Mouse (Mus musculus): ENCODE measurements around the gene Fkbp8. TPM values are rescaled to one million over a fixed set of nuclear protein-coding genes. Genes with fewer than 3 reads are reported as not detected.
"Not testable (repeated sequence)": the region's sequence is repeated elsewhere in the genome, so short reads cannot be mapped to it uniquely, and the experiment has no call there.

Gene Fkbp8
- polyA plus RNA-seq, 1 experiment from 2014 or later, result 300 TPM

- 52% methylated on average over 5 of the region's 5 CpGs for WGBS
- H3K36me3 ChIP-seq (ENCODE audit: control insufficient read depth, insufficient read depth, low read length), result peaks cover 18% of the 10 kb centered on the region
- H3K4me3 ChIP-seq (ENCODE audit: low read length), result peak overlapping the region; percentile 78
- ATAC-seq (ENCODE audit: low read depth), result no peak
- H3K4me1 ChIP-seq (replicated peaks; ENCODE audit: control insufficient read depth, insufficient read depth, low read length), result peaks cover 47% of the 10 kb centered on the region
- H3K4me2 ChIP-seq (ENCODE audit: low read depth, low read length), result peak overlapping the region; percentile 88
- H3K27me3 ChIP-seq (ENCODE audit: control insufficient read depth, insufficient read depth, low read depth, low read length), result peaks cover 6% of the 10 kb centered on the region; the same call in 1 of the 2 replicates
- no peak overlapping the region for H3K27ac ChIP-seq (ENCODE audit: low read length)
- H3K9ac ChIP-seq (ENCODE audit: low read length), result no peak overlapping the region
- H3K9me3 ChIP-seq (ENCODE audit: control insufficient read depth, low read length), result no peaks in the 10 kb centered on the region
Observed at GRCm38 (mm10) chr8:70507027-70507393, 20.5 kb upstream of the Fkbp8 start.

DNA sequence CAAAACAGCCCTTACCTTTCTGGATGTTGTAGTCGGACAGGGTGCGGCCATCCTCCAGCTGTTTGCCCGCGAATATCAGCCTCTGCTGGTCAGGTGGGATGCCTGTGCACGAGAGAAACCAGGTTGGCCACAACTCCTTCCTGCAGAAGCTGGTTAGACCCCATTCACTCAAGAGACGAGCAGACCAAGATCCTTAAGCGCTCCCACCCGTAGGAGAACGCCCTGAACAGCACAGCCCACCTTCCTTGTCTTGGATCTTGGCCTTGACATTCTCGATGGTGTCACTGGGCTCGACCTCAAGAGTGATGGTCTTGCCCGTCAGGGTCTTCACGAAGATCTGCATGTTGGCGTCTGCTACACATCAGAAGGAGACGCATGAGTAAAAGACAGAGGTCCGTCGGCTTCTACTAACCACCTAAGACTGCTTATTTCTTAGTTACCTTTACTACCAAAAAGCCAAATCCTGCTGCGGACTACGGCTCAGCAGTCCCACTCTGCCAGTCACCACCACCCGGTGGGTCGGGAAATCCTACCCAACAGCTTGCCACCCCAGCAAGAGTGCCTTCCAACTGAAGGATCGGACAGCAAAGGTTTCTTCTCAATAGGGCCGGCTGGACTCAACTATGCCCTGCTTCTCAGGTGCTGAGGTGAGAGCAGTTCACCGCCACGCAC lies 18.1 kb upstream of the Fkbp8 start:
- H3K9ac ChIP-seq (ENCODE audit: low read length), result peak overlapping the region; percentile 97
- peak overlapping the region; percentile 96 for H3K4me3 ChIP-seq (ENCODE audit: low read length)
- peaks cover 19% of the 10 kb centered on the region for H3K36me3 ChIP-seq (ENCODE audit: control insufficient read depth, insufficient read depth, low read length)
- peaks cover 40% of the 10 kb centered on the region for H3K4me1 ChIP-seq (replicated peaks; ENCODE audit: control insufficient read depth, insufficient read depth, low read length)
- no peaks in the 10 kb centered on the region for H3K27me3 ChIP-seq (ENCODE audit: control insufficient read depth, insufficient read depth, low read depth, low read length)
- peak overlapping the region; percentile 97 for H3K4me2 ChIP-seq (ENCODE audit: low read depth, low read length)
- H3K27ac ChIP-seq (ENCODE audit: low read length), result peak overlapping the region; percentile 94
- ATAC-seq (ENCODE audit: low read depth), result no peak
- 5% methylated on average over 25 of the region's 25 CpGs for WGBS
- no peaks in the 10 kb centered on the region for H3K9me3 ChIP-seq (ENCODE audit: control insufficient read depth, low read length)

- Histone ChIP-seq H3K27me3 (ENCODE audit: control insufficient read depth, insufficient read depth, low read depth, low read length) (no peaks in the 10 kb centered on the region), H3K9me3 (ENCODE audit: control insufficient read depth, low read length) (no peaks in the 10 kb centered on the region), H3K36me3 (ENCODE audit: control insufficient read depth, insufficient read depth, low read length) (peaks cover 15% of the 10 kb centered on the region), H3K9ac (ENCODE audit: low read length) (peak within 1 kb of the TSS; percentile 97), H3K4me3 (ENCODE audit: low read length) (peak within 1 kb of the TSS; percentile 96), H3K4me1 (replicated peaks; ENCODE audit: control insufficient read depth, insufficient read depth, low read length) (peaks cover 31% of the 10 kb centered on the region), H3K4me2 (ENCODE audit: low read depth, low read length) (peak within 1 kb of the TSS; percentile 97), H3K27ac (ENCODE audit: low read length) (peak within 1 kb of the TSS; percentile 94)
- WGBS, result 1% methylated on average over 72 of the region's 74 CpGs
- peak; percentile 86 for ATAC-seq (ENCODE audit: low read depth)
Observed at GRCm38 (mm10) chr8:70510228-70510915, 17.2 kb upstream of the Fkbp8 start, which contains the start of gene Uba52. Uba52 (minus strand) TSS chr8:70510801.

GRCm38 (mm10) chr8:70511174-70511573 lies 16.4 kb upstream of the Fkbp8 start:
- whole genome bisulfite sequencing, result 73% methylated on average over 6 of the region's 6 CpGs
- not testable (repeated sequence) for H3K9me3 ChIP-seq (ENCODE audit: control insufficient read depth, low read length); H3K27me3 ChIP-seq (ENCODE audit: control insufficient read depth, insufficient read depth, low read depth, low read length); ATAC-seq (ENCODE audit: low read depth)
- Histone ChIP-seq H3K9ac (ENCODE audit: low read length) (peak overlapping the region; percentile 97), H3K4me3 (ENCODE audit: low read length) (peak overlapping the region; percentile 96), H3K27ac (ENCODE audit: low read length) (peak overlapping the region; percentile 20; the same call in 1 of the 2 replicates), H3K4me2 (ENCODE audit: low read depth, low read length) (peak overlapping the region; percentile 97), H3K36me3 (ENCODE audit: control insufficient read depth, insufficient read depth, low read length) (peaks cover 15% of the 10 kb centered on the region), H3K4me1 (replicated peaks; ENCODE audit: control insufficient read depth, insufficient read depth, low read length) (peaks cover 24% of the 10 kb centered on the region)

- peaks cover 24% of the 10 kb centered on the region for H3K4me1 ChIP-seq (replicated peaks; ENCODE audit: control insufficient read depth, insufficient read depth, low read length)
- no peak overlapping the region for H3K27ac ChIP-seq (ENCODE audit: low read length)
- no peak overlapping the region for H3K4me2 ChIP-seq (ENCODE audit: low read depth, low read length)
- no peaks in the 10 kb centered on the region for H3K9me3 ChIP-seq (ENCODE audit: control insufficient read depth, low read length)
- WGBS, result 91% methylated on average over 2 of the region's 2 CpGs
- no peak overlapping the region for H3K4me3 ChIP-seq (ENCODE audit: low read length)
- ATAC-seq (ENCODE audit: low read depth), result no peak
- no peaks in the 10 kb centered on the region for H3K27me3 ChIP-seq (ENCODE audit: control insufficient read depth, insufficient read depth, low read depth, low read length)
- no peak overlapping the region for H3K9ac ChIP-seq (ENCODE audit: low read length)
- H3K36me3 ChIP-seq (ENCODE audit: control insufficient read depth, insufficient read depth, low read length), result peaks cover 20% of the 10 kb centered on the region
Observed at GRCm38 (mm10) chr8:70511770-70512169, 15.8 kb upstream of the Fkbp8 start.

DNA sequence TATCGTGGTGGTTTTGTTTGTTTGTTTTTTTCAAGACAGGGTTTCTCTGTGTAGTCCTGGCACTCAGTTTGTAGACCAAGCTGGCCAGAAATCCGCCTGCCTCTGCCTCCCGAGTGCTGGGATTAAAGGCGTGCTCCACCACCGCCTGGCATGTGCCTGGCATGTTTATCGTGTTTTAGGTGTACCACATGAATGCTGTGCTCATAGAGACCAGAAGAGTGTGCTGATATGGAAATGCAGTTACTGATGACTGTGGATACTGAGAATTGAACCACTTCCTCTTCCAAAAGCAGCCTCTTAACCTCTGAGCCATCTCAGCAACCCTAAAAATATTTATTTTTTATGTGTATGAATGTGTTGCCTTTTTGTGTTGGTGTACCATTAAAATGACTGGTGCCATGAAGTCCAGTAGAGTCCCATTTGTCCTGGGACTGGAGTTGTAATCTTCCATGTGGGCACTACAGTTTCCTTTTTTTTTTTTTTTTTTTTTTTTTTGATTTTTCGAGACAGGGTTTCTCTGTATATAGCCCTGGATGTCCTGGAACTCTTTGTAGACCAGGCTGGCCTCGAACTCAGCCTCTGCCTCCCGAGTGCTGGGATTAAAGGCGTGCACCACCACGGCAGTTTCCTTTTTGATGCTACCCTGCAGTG lies 15.1 kb upstream of the Fkbp8 start:
- H3K27me3 ChIP-seq (ENCODE audit: control insufficient read depth, insufficient read depth, low read depth, low read length), result no peaks in the 10 kb centered on the region
- H3K4me1 ChIP-seq (replicated peaks; ENCODE audit: control insufficient read depth, insufficient read depth, low read length), result peaks cover 24% of the 10 kb centered on the region
- no peaks in the 10 kb centered on the region for H3K9me3 ChIP-seq (ENCODE audit: control insufficient read depth, low read length)
- 88% methylated on average over 11 of the region's 11 CpGs for whole genome bisulfite sequencing
- H3K27ac ChIP-seq (ENCODE audit: low read length), result no peak overlapping the region
- no peak overlapping the region for H3K4me2 ChIP-seq (ENCODE audit: low read depth, low read length)
- peaks cover 20% of the 10 kb centered on the region for H3K36me3 ChIP-seq (ENCODE audit: control insufficient read depth, insufficient read depth, low read length)
- no peak for ATAC-seq (ENCODE audit: low read depth)
- no peak overlapping the region; the same call in 1 of the 2 replicates for H3K9ac ChIP-seq (ENCODE audit: low read length)
- H3K4me3 ChIP-seq (ENCODE audit: low read length), result no peak overlapping the region

DNA sequence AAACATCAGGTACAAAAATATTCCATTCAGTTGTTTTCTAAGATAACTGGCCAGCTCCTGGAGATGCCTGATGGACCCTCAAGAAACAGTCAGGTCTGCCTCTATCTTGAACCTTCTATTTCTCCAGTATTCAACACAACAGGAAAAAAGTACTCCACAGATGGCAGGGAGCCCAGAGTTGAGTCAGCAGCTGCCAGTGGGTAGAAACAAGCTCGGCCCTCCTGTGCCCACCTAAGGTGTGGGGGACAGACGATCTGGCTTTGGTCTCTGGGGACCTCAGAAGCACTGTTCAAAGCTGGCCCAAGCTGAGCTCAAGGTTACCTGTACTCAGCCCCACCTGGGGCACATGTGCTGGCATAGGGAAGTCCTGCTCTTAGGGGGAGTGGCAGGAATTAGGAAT lies 14.1 kb upstream of the Fkbp8 start:
- H3K4me1 ChIP-seq (replicated peaks; ENCODE audit: control insufficient read depth, insufficient read depth, low read length), result peaks cover 24% of the 10 kb centered on the region
- no peak overlapping the region; the same call in none of the 2 replicates for H3K27ac ChIP-seq (ENCODE audit: low read length)
- no peak for ATAC-seq (ENCODE audit: low read depth)
- no peak overlapping the region for H3K4me2 ChIP-seq (ENCODE audit: low read depth, low read length)
- H3K9me3 ChIP-seq (ENCODE audit: control insufficient read depth, low read length), result no peaks in the 10 kb centered on the region
- 44% methylated on average over 2 of the region's 2 CpGs for WGBS
- H3K4me3 ChIP-seq (ENCODE audit: low read length), result no peak overlapping the region
- peaks cover 13% of the 10 kb centered on the region for H3K36me3 ChIP-seq (ENCODE audit: control insufficient read depth, insufficient read depth, low read length)
- H3K9ac ChIP-seq (ENCODE audit: low read length), result no peak overlapping the region
- H3K27me3 ChIP-seq (ENCODE audit: control insufficient read depth, insufficient read depth, low read depth, low read length), result no peaks in the 10 kb centered on the region

DNA sequence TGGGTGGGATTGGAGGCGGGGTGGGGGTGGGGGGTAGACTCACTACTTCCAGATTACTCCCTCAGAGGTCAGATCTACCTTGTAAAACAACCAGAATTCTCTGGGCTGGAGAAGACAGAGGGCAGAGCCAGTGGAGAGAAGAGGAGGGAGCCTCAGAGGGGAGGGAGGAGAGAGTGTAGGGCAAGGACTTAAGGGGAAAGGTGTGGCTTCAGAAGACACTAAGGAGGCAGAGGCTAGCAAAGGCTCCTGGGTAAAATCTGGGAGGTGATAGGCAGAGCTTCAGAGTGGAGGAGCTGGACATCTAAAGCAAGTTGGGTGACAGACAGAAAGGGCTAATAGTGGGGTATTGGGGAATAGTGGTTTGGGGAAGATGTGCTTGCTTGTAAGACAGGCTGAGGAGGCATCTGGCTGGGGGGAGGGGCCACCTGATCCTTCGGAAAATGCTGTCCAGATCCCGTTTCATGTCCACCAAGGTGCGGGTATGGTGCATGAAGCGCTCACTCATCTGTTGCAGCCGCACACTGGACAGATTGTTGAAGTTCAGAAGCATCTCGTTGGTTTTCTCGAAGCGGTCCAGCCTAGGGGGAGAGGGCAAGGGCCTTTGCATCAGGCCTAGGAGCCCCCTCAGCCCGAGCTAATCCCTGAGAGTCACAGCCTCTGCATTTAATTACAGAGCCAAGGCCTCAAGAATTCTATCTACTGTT lies 9.4 kb upstream of the Fkbp8 start:
- no peak for ATAC-seq (ENCODE audit: low read depth)
- WGBS, result 79% methylated on average over 10 of the region's 10 CpGs
- no peak overlapping the region for H3K27ac ChIP-seq (ENCODE audit: low read length)

DNA sequence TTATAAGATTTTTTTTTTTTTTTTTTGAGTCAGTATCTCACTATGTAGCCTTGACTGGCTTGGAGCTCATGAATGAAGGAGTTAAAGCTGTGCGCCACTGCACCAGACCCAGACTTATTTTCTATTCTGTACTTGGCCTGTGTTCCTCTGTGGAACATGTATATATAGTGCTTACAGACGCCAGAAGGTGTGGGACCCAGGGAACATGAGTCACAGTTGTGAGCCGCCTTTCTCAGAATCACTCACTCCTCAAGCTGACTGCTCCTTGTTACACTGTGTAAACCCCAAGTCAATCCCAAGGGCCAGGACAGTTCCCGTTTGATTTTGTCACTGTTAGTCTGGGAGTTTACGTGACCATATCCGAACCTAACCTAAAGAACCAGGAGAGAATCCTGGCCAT lies 8.5 kb upstream of the Fkbp8 start:
- H3K4me3 ChIP-seq (ENCODE audit: low read length), result no peak overlapping the region
- H3K4me2 ChIP-seq (ENCODE audit: low read depth, low read length), result no peak overlapping the region
- H3K27ac ChIP-seq (ENCODE audit: low read length), result no peak overlapping the region
- ATAC-seq (ENCODE audit: low read depth), result no peak
- WGBS, result 82% methylated on average over 6 of the region's 6 CpGs
- no peaks in the 10 kb centered on the region for H3K27me3 ChIP-seq (ENCODE audit: control insufficient read depth, insufficient read depth, low read depth, low read length)
- H3K9me3 ChIP-seq (ENCODE audit: control insufficient read depth, low read length), result no peaks in the 10 kb centered on the region
- no peak overlapping the region for H3K9ac ChIP-seq (ENCODE audit: low read length)
- peaks cover 13% of the 10 kb centered on the region for H3K36me3 ChIP-seq (ENCODE audit: control insufficient read depth, insufficient read depth, low read length)
- peaks cover 6% of the 10 kb centered on the region for H3K4me1 ChIP-seq (replicated peaks; ENCODE audit: control insufficient read depth, insufficient read depth, low read length)

More for the DNA sequence above, 9.4 kb upstream of the Fkbp8 start:
- Histone ChIP-seq H3K4me1 (replicated peaks; ENCODE audit: control insufficient read depth, insufficient read depth, low read length) (peaks cover 12% of the 10 kb centered on the region), H3K36me3 (ENCODE audit: control insufficient read depth, insufficient read depth, low read length) (peaks cover 15% of the 10 kb centered on the region), H3K9me3 (ENCODE audit: control insufficient read depth, low read length) (no peaks in the 10 kb centered on the region), H3K4me2 (ENCODE audit: low read depth, low read length) (no peak overlapping the region), H3K9ac (ENCODE audit: low read length) (no peak overlapping the region), H3K27me3 (ENCODE audit: control insufficient read depth, insufficient read depth, low read depth, low read length) (no peaks in the 10 kb centered on the region), H3K4me3 (ENCODE audit: low read length) (no peak overlapping the region)

Data from lung, embryonic 16.5 days (tissue).